Mouse (Mus musculus) lung, adult 2 months (tissue): ENCODE data around the gene Phc3.

Experiments
- CTCF ChIP-seq: fragments of 200-500 bp; IDR thresholded peaks from 2 replicates; pipeline ENCODE4 v1.5.1; 2011; ENCODE audit warnings: mild to moderate bottlenecking, low read length, control low read depth; ENCODE audit not compliant: insufficient read depth
- POLR2A ChIP-seq: fragments of 200-500 bp; IDR thresholded peaks from 2 replicates; pipeline ENCODE4 v1.6.1; 2011; ENCODE audit warnings: low read depth, mild to moderate bottlenecking, control low read depth, low read length, borderline replicate concordance; ENCODE audit errors: extremely low read depth

DNA sequence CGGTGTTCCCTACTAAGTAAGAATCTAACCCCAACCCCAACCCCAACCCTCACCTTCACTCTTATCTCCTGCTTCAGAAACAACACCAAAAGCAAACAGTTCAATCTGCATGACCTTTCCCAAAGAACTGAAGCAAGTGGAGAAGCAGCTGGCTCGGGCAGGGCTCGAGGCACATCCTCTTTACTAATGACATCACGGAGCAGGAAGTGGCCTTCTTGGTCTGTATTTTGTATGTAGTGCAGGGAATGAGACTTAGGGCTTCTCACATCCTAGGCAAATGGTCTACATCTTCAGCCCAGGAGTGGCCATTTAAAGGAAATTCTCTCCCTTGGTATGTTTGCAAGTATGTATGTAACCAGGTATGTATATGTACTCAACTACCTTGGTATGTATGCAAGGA is 52.1 kb downstream of the Phc3 start:
- TF ChIP-seq POLR2A: no peak
- no peak for TF ChIP-seq CTCF
